In the genomic region with DNA sequence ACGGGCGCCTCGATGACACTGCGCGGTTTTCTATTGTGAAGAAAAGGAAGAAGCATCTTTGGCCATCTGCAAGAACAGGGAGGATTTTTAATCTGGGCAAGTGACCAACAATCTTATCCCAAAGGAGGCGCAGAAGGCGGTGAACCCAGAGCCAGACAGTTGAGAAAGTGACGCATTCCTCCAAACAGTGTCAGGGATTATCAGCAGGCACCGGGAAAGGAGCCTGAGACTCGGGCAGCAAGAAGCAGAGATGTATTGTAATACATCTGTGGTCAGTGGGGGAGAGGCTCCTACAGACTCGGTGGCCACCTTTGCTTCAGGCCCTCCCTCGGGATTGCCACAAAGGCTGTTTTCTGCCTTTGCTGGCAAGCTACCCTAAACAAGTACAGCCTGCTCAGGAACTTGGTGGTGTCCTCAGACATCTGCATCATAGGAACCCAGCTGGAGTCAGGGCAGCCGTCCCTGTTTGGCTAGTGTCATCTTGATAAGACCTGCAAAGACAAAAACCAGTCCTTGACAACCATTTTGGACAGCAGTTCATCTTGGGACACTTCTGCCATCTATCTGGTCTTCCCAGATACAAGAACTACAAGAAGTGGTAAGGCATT, we compare ENCODE assay signal across 12 mouse cellular contexts. TPM values are rescaled to one million over a fixed set of nuclear protein-coding genes. Genes with fewer than 3 reads are reported as not detected.
DNase-seq lines count a peak whose midpoint lies in the region; ATAC-seq and TF ChIP-seq lines count a peak whose summit lies in the region.
"Had no signal": no experiment of that assay in that cellular context is flagged by ENCODE, and none has a peak within 500 bp of the region (broad histone marks: within the 10 kb centered on the region; RNA-seq: fewer than 3 reads in every experiment).

No protein-coding gene starts in this region.

- H3K36me3 ChIP-seq in heart, embryonic 13.5 days, result no peaks in the 10 kb centered on the region
- no peaks in the 10 kb centered on the region for H3K36me3 ChIP-seq in testis, adult 2 months (ENCODE audit: control insufficient read depth, insufficient read depth, low read length)
- H3K36me3 ChIP-seq in limb, embryonic 10.5 days, result no peaks in the 10 kb centered on the region
- H3K36me3 ChIP-seq: forebrain, embryonic 15.5 days had no signal

- peak overlapping the region; percentile 57 for H3K4me2 ChIP-seq in heart, embryonic 13.5 days
- H3K4me2 ChIP-seq: forebrain, embryonic 15.5 days had no signal

- peak overlapping the region; percentile 5; the same call in 1 of the 2 replicates for H3K4me3 ChIP-seq in heart, embryonic 13.5 days
- no peak overlapping the region; the same call in 1 of the 2 replicates for H3K4me3 ChIP-seq in testis, adult 2 months (ENCODE audit: control insufficient read depth, low read depth, low read length)
- no peak overlapping the region for H3K4me3 ChIP-seq in limb, embryonic 10.5 days
- H3K4me3 ChIP-seq: forebrain, embryonic 15.5 days had no signal

- peak overlapping the region; percentile 45; the same call in 1 of the 2 replicates for H3K9ac ChIP-seq in heart, embryonic 13.5 days
- H3K9ac ChIP-seq: forebrain, embryonic 15.5 days; liver, embryonic 14.5 days had no signal

- H3K27ac ChIP-seq in heart, embryonic 13.5 days (replicated peaks), result peak overlapping the region; percentile 30; the same call in 1 of the 2 replicates
- H3K27ac ChIP-seq in testis, adult 2 months (ENCODE audit: control insufficient read depth, insufficient read depth, low read depth, low read length), result peak overlapping the region; percentile 80
- no peak overlapping the region for H3K27ac ChIP-seq in limb, embryonic 10.5 days
- H3K27ac ChIP-seq: forebrain, embryonic 15.5 days; liver, embryonic 14.5 days had no signal

- no peaks in the 10 kb centered on the region for H3K9me3 ChIP-seq in heart, embryonic 13.5 days
- H3K9me3 ChIP-seq in limb, embryonic 10.5 days (replicated peaks), result no peaks in the 10 kb centered on the region
- H3K9me3 ChIP-seq: forebrain, embryonic 15.5 days had no signal

- no peak for TF ChIP-seq CTCF in testis, adult 2 months (IDR thresholded peaks at IDR 0.05; ENCODE audit: control insufficient read depth, insufficient read depth, insufficient replicate concordance, low read depth, low read length)

- ATAC-seq in heart, embryonic 13.5 days (ENCODE audit: extremely low read depth, insufficient number of reproducible peaks, low FRiP score, low TSS enrichment), result no peak
- ATAC-seq: forebrain, embryonic 15.5 days; inflammation-experienced regulatory T-cells, adult 6 months had no signal

- no peak for TF ChIP-seq POLR2A in testis, adult 2 months (IDR thresholded peaks at IDR 0.05; ENCODE audit: control insufficient read depth, low read depth, low read length)

- H3K27me3 ChIP-seq in heart, embryonic 13.5 days (replicated peaks), result no peaks in the 10 kb centered on the region
- H3K27me3 ChIP-seq in testis, adult 2 months (ENCODE audit: control insufficient read depth, insufficient read depth, low read length), result no peaks in the 10 kb centered on the region
- no peaks in the 10 kb centered on the region for H3K27me3 ChIP-seq in limb, embryonic 10.5 days (ENCODE audit: low read depth, poor library complexity, severe bottlenecking)
- H3K27me3 ChIP-seq: forebrain, embryonic 15.5 days had no signal

- H3K4me1 ChIP-seq in heart, embryonic 13.5 days, result peaks cover 15% of the 10 kb centered on the region
- H3K4me1 ChIP-seq in testis, adult 2 months (ENCODE audit: control insufficient read depth, insufficient read depth, low read length), result peaks cover 10% of the 10 kb centered on the region; the same call in 1 of the 2 replicates
- H3K4me1 ChIP-seq in limb, embryonic 10.5 days, result no peaks in the 10 kb centered on the region
- H3K4me1 ChIP-seq: forebrain, embryonic 15.5 days had no signal

- DNase-seq in cerebellum, adult 11-12 months, result peak; percentile 10
- no peak for DNase-seq in cerebellum, adult 8-10 months
- DNase-seq in lung, postnatal 10 days, result peak; percentile 41
- no peak for DNase-seq in lung, adult 18-20 months
- no peak for DNase-seq in frontal cortex, postnatal 10 days (ENCODE audit: low spot score in 2 of 2)
- DNase-seq in limb, embryonic 10.5 days (ENCODE audit: low spot score), result no peak
- DNase-seq: adrenal gland, postnatal 36 days had no signal

- WGBS in heart, embryonic 13.5 days, result 34% methylated on average over 13 of the region's 13 CpGs
- 65% methylated on average over 13 of the region's 13 CpGs for WGBS in limb, embryonic 10.5 days

RNA-seq across cellular contexts. Expression of a gene that starts 0.7 kb away (rescaled TPM):
- polyA plus RNA-seq in heart, embryonic 13.5 days (2015; fragmentation: Nextera tagmentation; extraction: Ambion mirVana), result not detected in 2 replicates
- polyA plus RNA-seq in testis, adult 2 months (2012; rRNA removed), result not detected in 2 replicates
- not detected in 2 replicates for polyA plus RNA-seq in limb, embryonic 10.5 days (2016; fragmentation: Nextera tagmentation; extraction: Ambion mirVana)
- polyA plus RNA-seq: forebrain, embryonic 15.5 days; inflammation-experienced regulatory T-cells, adult 6 months; liver, embryonic 14.5 days had no signal

RNA-seq across cellular contexts. Expression of a gene that starts 16.9 kb away (rescaled TPM):
- 21.6 and 22.3 TPM in 2 replicates for polyA plus RNA-seq in heart, embryonic 13.5 days (2015; fragmentation: Nextera tagmentation; extraction: Ambion mirVana)
- 54.5 and 57.4 TPM in 2 replicates for polyA plus RNA-seq in testis, adult 2 months (2012; rRNA removed)
- polyA plus RNA-seq in limb, embryonic 10.5 days (2016; fragmentation: Nextera tagmentation; extraction: Ambion mirVana), result 40.3 and 40.5 TPM in 2 replicates

RNA-seq across cellular contexts. Expression of a gene that starts 25.9 kb away (rescaled TPM):
- polyA plus RNA-seq in heart, embryonic 13.5 days (2015; fragmentation: Nextera tagmentation; extraction: Ambion mirVana), result 19.7 and 21.1 TPM in 2 replicates
- polyA plus RNA-seq in testis, adult 2 months (2012; rRNA removed), result 21.7 and 23.4 TPM in 2 replicates
- 26.6 and 31.4 TPM in 2 replicates for polyA plus RNA-seq in limb, embryonic 10.5 days (2016; fragmentation: Nextera tagmentation; extraction: Ambion mirVana)

Comparison
In these comparisons a context has a peak if more than half of its experiments do, and no peak if none do; other contexts are left out.
1. DNase-seq: peak in cerebellum, adult 11-12 months (single experiment) and lung, postnatal 10 days (single experiment); none in cerebellum, adult 8-10 months (single experiment), lung, adult 18-20 months (0 of 2), frontal cortex, postnatal 10 days (0 of 2) and limb, embryonic 10.5 days (single experiment).